Mouse (Mus musculus): ENCODE results near the gene Nup62.
"Not testable (repeated sequence)": the region's sequence is repeated elsewhere in the genome, so short reads cannot be mapped to it uniquely, and the experiment has no call there.

Gene Nup62

DNA sequence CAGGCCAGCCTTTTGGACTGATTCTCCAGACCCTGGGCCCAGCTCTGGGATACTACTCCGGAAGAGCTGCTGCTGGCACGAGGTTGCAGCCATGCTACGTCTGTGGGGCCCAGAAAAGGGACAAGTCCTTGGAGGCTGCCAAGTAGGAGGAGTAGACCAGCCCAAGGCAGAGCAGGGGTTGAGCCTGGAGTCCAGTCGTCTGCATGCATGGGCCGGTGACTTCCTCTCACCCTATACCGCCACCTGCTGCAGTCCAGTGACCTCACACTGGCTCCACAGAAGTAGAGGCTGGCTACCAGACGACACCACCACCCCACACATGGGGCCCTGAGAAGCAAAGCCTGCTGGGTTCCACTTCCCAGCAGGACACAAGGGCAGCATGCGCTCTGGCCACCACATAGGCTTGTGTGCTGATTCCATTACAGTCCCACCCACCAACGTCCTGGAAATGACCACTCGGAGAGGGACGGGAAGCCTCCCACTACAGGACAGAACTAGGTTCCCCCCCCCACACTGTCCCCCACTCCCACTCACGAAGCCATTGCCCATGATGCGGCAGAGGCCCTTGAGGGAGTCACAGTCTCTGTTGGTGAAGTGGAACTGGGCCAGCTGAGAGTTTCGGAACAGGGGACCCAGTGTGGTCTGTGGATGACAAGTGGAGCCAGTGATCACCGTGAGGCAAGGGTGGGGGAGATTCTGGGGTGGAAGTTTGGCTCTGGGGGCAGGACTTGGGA, 50.6 kb downstream of the Nup62 start:
- DNase-seq: peak; percentile 79 to 89

DNA sequence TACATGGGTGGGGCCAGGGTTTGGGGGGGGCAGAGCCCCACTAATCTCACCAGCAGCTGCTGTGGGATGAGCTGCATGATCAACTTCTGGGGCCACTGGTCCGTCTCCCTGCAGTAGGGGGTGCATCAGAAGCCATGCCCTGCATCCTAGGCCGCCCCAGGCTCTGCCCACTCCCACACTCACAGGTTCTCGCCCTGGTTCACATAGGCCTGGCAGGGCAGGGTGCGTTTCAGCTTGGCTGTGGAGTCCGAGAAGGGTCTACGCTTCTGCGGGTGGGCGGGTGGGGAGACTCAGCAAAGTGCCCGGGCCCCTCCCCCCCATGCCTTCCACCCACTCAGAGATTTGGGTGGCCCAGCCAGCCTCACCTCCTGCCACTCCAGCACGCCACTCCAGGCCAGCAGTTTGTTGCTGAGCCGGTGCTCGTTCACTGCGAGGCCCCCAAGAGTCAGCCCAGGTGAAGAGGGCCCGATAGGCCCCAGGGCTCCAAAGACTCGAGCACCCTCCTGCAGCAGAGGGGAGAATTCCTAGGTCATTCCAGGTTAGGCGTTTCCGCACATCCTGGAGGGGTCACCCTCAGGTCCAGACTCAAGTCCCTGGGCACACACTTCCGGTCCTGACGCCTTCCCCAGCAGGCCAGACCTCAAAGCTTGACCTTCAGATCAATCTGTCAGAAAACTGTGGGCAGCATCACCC, 51.3 kb downstream of the Nup62 start:
- DNase-seq: no peak

DNA sequence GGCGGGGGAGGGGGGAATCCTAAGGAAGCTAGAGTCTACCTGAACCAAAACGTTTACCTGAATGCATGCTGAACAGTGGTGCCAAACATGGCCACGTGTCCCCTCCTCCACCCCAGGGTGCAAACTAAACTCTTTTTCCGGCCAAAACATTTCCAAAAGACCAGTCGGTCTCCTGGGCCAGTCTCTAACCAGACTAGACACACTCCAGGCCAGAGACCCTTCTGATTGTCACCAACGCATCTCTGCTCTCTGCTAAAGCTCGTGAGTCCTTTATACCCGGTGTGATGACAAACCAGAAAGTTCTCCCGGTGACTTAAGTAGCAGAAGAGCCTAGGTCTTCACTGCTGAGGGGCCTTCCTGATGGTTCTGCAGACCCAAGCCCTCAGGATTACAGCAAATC, 51.9 kb downstream of the Nup62 start:
- DNase-seq: no peak

DNA sequence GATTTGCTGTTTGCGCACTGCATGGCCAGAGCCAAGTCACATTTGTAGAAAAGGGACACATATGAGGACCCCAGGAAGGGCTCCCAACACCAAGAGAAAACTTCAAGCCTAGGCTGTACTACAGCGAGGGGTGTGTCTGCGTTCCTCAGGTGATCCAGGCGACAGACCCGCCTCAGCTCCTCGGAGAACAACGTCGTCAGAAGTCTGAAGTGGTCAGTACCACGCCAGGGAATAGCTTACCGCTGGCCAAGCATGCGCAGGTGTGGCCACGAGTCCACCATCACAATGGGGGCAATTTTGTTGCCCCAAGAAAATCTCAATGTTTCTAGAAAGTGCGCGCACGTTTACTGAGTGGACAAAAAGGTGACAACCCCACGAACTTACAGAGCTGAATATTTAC, 52.6 kb downstream of the Nup62 start:
- DNase-seq: peak; percentile 64 to 81

DNA sequence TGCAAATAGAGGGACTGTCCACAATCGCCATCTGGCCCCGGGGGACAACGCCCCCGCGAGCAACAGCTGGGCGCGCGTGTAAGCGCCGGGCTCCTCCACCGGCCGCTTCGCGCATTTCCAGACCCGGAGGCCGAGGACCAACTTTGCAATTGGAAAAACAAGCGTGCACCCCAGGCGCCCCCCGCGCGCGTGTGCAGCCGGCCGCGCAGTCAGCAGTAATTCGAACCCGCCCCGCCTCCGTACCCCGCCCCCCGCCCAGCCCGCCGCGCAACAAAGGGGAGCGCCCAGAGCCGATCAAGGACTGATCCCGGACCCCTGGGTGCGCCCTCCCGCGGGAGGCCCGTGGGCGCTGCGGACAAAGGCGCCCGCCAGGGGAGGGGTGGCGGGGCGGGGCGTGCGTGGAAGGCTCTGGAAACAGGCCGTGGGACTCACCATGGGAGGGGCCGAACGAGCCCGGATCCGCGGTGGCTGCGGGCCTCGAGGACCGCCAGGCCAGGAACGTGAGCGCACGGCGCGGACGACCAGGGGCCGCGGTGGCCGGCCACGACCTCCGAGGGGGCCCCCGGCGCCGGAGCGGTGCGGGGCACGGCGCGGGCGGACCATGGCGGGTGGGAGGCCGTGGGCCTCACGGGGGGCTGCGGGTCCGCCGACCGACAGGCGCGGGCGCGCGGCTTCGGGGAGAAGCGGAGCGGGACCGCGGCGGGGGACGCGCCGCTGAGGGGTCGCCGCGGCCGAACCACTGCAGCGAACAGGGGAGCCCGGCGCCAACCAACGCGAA, 53.2 kb downstream of the Nup62 start:
- DNase-seq: peak; percentile 80 to 90

DNA sequence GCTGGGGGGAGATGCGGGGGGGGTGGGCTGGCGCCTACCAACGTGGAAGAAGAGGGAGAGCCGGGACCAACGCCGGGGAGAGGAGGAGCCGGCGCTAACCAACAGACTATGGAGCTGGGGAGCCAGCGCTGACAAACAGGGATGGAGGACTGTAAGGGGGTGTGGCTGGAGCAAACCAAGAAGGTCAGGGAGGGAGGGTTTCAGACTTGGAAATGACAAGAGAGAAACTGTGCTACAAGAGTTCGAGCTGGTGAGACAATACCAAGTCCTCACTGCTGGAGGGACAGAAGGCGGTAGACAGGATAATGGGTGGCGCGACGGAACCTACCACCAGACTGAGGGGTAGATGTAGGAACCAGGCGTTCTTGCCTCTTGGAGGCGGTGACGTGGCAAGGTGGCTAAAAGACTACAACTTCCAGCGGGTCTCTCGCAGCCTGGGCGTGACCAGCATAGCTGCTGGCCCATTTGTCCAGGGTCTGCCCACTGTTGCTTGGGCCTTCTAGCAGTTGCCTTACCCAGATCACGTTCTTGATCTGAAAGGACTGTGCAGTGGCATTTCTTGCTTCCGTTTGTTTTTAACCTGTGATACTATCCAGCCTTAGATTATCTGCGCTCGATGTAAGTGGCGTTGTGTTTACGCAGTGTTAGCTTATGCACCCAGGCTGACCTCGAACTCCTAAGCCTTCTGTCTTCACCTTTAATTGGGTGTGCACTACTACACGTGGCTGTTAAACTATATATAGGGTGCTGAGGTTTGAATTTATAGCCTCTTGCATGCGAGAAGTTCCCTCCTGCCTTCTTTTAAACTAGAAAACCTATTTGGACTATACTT, 54.0 kb downstream of the Nup62 start, which contains the start of gene Ptov1:
Ptov1 (minus strand) TSS at position 92 of the 832 bp plus-strand sequence.
- peak; percentile 93 to 97 for DNase-seq

DNA sequence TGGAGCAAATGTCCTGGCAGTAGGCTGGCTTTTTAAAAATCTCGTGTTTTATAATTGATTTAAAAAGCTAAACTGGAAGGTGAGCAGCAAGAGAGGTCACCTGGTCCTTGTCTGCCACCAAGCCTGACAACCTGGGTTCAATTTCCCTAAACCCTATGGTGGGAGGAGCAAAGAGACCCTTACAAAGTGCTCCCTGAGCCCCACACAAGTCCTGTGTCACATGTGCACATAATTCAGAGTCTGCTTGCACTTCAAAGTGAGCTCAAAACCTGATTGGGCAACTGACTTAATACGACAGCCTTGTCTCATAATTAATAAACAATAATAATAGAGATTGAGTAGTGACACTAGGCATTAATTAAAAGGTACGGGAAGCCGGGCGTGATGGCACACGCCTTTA, 54.7 kb downstream of the Nup62 start:
- DNase-seq: no peak

DNA sequence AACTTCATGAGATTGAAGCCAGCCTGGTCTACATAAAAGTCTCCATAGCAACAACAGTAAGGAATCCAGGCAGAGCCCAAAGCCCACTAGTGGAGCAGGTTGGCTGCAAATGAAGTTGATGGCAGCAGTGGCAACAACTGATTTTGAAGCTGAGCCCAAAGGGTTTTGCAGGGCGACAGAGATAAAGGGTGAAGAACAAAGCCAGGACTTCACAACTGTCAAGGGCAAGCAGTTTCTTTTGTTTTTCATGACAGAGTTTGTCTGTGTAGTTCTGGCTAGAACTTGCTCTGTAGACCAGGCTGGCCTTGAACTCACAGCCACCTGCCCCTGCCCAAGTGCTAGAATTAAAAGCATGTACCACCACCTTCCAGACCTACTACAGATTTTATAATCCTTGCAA, 55.3 kb downstream of the Nup62 start:
- no peak for DNase-seq

DNA sequence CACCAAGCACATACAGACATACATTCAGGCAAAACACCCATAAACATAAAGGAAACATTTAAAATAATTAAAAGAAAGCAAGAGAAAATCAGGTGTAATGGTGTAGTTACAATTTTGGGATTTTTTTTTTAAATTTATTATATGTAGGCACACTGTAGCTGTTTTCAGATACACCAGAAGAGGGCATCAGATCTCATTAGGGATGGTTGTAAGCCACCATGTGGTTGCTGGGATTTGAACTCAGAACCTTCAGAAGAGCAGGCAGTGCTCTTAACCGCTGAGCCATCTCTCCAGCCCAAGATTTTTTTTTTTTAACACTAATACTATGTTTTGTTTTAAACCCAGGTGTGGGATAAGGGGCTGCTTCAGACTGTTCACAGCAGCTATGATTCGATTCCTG, 55.9 kb downstream of the Nup62 start:
- DNase-seq: not testable (repeated sequence)

DNA sequence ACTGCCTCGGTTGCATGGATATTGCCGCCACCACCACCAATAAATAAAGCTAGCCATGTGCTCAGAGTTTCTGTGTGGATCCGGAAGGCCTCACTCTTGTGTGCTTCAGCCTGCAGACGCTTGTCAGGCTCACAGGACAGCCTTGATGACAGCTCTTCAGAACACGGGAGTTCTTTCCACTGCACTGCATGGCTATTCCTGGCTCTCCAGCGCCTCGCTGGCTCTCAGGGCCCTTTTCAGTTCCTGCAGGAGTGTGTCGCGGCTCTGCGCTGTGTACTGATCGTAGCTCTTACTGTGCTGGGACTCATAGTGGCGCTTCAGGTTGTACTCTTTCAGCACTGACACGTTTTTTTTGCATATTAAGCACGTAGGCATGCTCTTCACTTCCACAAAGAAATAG, 61.9 kb downstream of the Nup62 start:
- no peak for DNase-seq

Measured in lung, postnatal 4 days (tissue).